Mouse (Mus musculus) intestine, embryonic 16.5 days (tissue): ENCODE data around the gene Rbm4. TPM values are rescaled to one million over a fixed set of nuclear protein-coding genes. Genes with fewer than 3 reads are reported as not detected.

Experiments
- ATAC-seq: fragments of 200-750 bp; cut with Nextera tagmentation; 2 replicates; pipeline ENCODE4 v1.8.0; 2017; ENCODE audit warnings: moderate TSS enrichment, moderate library complexity
- H3K27ac ChIP-seq: fragments of 300-500 bp; sonication (generic); 2 replicates; pipeline ENCODE4 v1.5.1; 2014; ENCODE audit warnings: mild to moderate bottlenecking, low read length
- H3K27me3 ChIP-seq: fragments of 300-500 bp; sonication (generic); replicated peaks from 2 replicates; pipeline ENCODE4 v1.6.1; 2014; ENCODE audit warnings: low read length, control low read depth, mixed read lengths; ENCODE audit not compliant: control insufficient read depth, insufficient read depth
- H3K36me3 ChIP-seq: fragments of 300-500 bp; sonication (generic); 2 replicates; pipeline ENCODE4 v1.6.1; 2014; ENCODE audit warnings: low read length, control low read depth; ENCODE audit not compliant: control insufficient read depth, insufficient read depth
- H3K4me1 ChIP-seq: fragments of 300-500 bp; sonication (generic); 2 replicates; pipeline ENCODE4 v1.6.1; 2014; ENCODE audit warnings: low read length, control low read depth, mixed read lengths; ENCODE audit not compliant: control insufficient read depth, insufficient read depth
- H3K4me2 ChIP-seq: fragments of 300-500 bp; sonication (generic); 2 replicates; pipeline ENCODE4 v1.6.1; 2014; ENCODE audit warnings: low read depth, low read length, control low read depth
- H3K4me3 ChIP-seq: fragments of 300-500 bp; sonication (generic); 2 replicates; pipeline ENCODE4 v1.5.1; 2014; ENCODE audit warnings: mild to moderate bottlenecking, low read length
- H3K9ac ChIP-seq: fragments of 300-500 bp; sonication (generic); 2 replicates; pipeline ENCODE4 v1.6.1; 2014; ENCODE audit warnings: low read depth, low read length
- H3K9me3 ChIP-seq: fragments of 300-500 bp; sonication (generic); 2 replicates; pipeline ENCODE4 v1.6.1; 2016; ENCODE audit warnings: low read length, control low read depth; ENCODE audit not compliant: control insufficient read depth
- WGBS: fragments of 180-500 bp; shearing (Covaris S2); extraction: QIAGEN DNeasy Blood & Tissue Kit; methylation state at CpG from one replicate; pipeline ENCODE4 v1.1.7; 2014; 5-methylcytosine and 5-hydroxymethylcytosine counted together
- polyA plus RNA-seq: library from polyadenylated mRNA; unstranded; fragments of >200 nt; fragmentation: Nextera tagmentation; extraction: Ambion mirVana; gene quantifications from 2 replicates; pipeline ENCODE4 v1.2.1, GENCODE M21; 2015

The Rbm4 gene
- polyA plus RNA-seq, 1 experiment from 2014 or later: 49.4 TPM

- WGBS: 89% methylated on average over 9 of the region's 9 CpGs
- Histone ChIP-seq H3K9ac (no peak overlapping the region), H3K4me3 (no peak overlapping the region), H3K9me3 (no peaks in the 10 kb centered on the region), H3K27me3 (no peaks in the 10 kb centered on the region), H3K36me3 (no peaks in the 10 kb centered on the region), H3K4me1 (0 out of 2 replicates have a peak, but pooled peaks cover 2% of the 10 kb centered on the region), H3K27ac (no peak overlapping the region), H3K4me2 (no peak overlapping the region)
- ATAC-seq: no peak
Measured at GRCm38 (mm10) chr19:4747631-4748312, 45.9 kb downstream of the Rbm4 start.

- H3K4me3 ChIP-seq: no peak overlapping the region
- no peak overlapping the region for H3K9ac ChIP-seq
- no peak overlapping the region for H3K4me2 ChIP-seq
- H3K9me3 ChIP-seq: no peaks in the 10 kb centered on the region
- 83% methylated on average over 14 of the region's 14 CpGs for WGBS
- H3K27me3 ChIP-seq: no peaks in the 10 kb centered on the region
- ATAC-seq: no peak
- no peak overlapping the region for H3K27ac ChIP-seq
- 0 out of 2 replicates have a peak, but pooled peaks cover 2% of the 10 kb centered on the region for H3K4me1 ChIP-seq
- H3K36me3 ChIP-seq: no peaks in the 10 kb centered on the region
Measured at GRCm38 (mm10) chr19:4746611-4747010, 47.1 kb downstream of the Rbm4 start.

GRCm38 (mm10) chr19:4745681-4746080, 48.0 kb downstream of the Rbm4 start:
- Histone ChIP-seq H3K4me2 (no peak overlapping the region), H3K9ac (no peak overlapping the region)
- 94% methylated on average over 10 of the region's 10 CpGs for WGBS

GRCm38 (mm10) chr19:4745057-4745456, 48.6 kb downstream of the Rbm4 start:
- no peaks in the 10 kb centered on the region for H3K27me3 ChIP-seq
- no peaks in the 10 kb centered on the region for H3K9me3 ChIP-seq
- no peak overlapping the region for H3K4me3 ChIP-seq
- WGBS: 60% methylated on average over 9 of the region's 9 CpGs
- H3K9ac ChIP-seq: no peak overlapping the region
- H3K36me3 ChIP-seq: no peaks in the 10 kb centered on the region
- no peak for ATAC-seq
- H3K27ac ChIP-seq: no peak overlapping the region
- 0 out of 2 replicates have a peak, but pooled peaks cover 2% of the 10 kb centered on the region for H3K4me1 ChIP-seq
- no peak overlapping the region for H3K4me2 ChIP-seq

More at GRCm38 (mm10) chr19:4745681-4746080, 48.0 kb downstream of the Rbm4 start:
- H3K36me3 ChIP-seq: no peaks in the 10 kb centered on the region
- no peaks in the 10 kb centered on the region for H3K9me3 ChIP-seq
- H3K27ac ChIP-seq: no peak overlapping the region
- ATAC-seq: no peak
- no peaks in the 10 kb centered on the region for H3K27me3 ChIP-seq
- no peak overlapping the region for H3K4me3 ChIP-seq
- H3K4me1 ChIP-seq: 0 out of 2 replicates have a peak, but pooled peaks cover 2% of the 10 kb centered on the region

- Histone ChIP-seq H3K36me3 (no peaks in the 10 kb centered on the region), H3K27ac (no peak overlapping the region), H3K9ac (no peak overlapping the region), H3K4me1 (0 out of 2 replicates have a peak, but pooled peaks cover 2% of the 10 kb centered on the region), H3K9me3 (no peaks in the 10 kb centered on the region), H3K4me2 (no peak overlapping the region), H3K27me3 (no peaks in the 10 kb centered on the region), H3K4me3 (no peak overlapping the region)
- WGBS: 79% methylated on average over 14 of the region's 14 CpGs
- ATAC-seq: no peak
Measured at GRCm38 (mm10) chr19:4744026-4744425, 49.7 kb downstream of the Rbm4 start.

- no peaks in the 10 kb centered on the region for H3K9me3 ChIP-seq
- H3K9ac ChIP-seq: no peak overlapping the region
- no peak overlapping the region for H3K4me3 ChIP-seq
- no peak for ATAC-seq
- WGBS: 39% methylated on average over 5 of the region's 5 CpGs
- H3K36me3 ChIP-seq: no peaks in the 10 kb centered on the region
- H3K27me3 ChIP-seq: no peaks in the 10 kb centered on the region
- no peak overlapping the region for H3K27ac ChIP-seq
- no peak overlapping the region for H3K4me2 ChIP-seq
- H3K4me1 ChIP-seq: 0 out of 2 replicates have a peak, but pooled peaks cover 2% of the 10 kb centered on the region
Measured at GRCm38 (mm10) chr19:4743524-4743923, 50.2 kb downstream of the Rbm4 start.

- Histone ChIP-seq H3K9ac (no peak overlapping the region), H3K36me3 (no peaks in the 10 kb centered on the region), H3K27me3 (no peaks in the 10 kb centered on the region), H3K27ac (no peak overlapping the region), H3K4me1 (0 out of 2 replicates have a peak, but pooled peaks cover 2% of the 10 kb centered on the region), H3K4me2 (no peak overlapping the region), H3K9me3 (no peaks in the 10 kb centered on the region), H3K4me3 (no peak overlapping the region)
- ATAC-seq: no peak
- WGBS: 92% methylated on average over 6 of the region's 6 CpGs
Measured at GRCm38 (mm10) chr19:4742229-4742628, 51.5 kb downstream of the Rbm4 start.

- Histone ChIP-seq H3K4me3 (no peak overlapping the region), H3K9ac (no peak overlapping the region), H3K27ac (no peak overlapping the region), H3K9me3 (no peaks in the 10 kb centered on the region), H3K27me3 (no peaks in the 10 kb centered on the region), H3K36me3 (no peaks in the 10 kb centered on the region), H3K4me1 (0 out of 2 replicates have a peak, but pooled peaks cover 2% of the 10 kb centered on the region), H3K4me2 (no peak overlapping the region)
- ATAC-seq: no peak
- 76% methylated on average over 10 of the region's 10 CpGs for WGBS
Measured at GRCm38 (mm10) chr19:4741482-4741881, 52.2 kb downstream of the Rbm4 start.

- H3K27ac ChIP-seq: no peak overlapping the region
- H3K4me3 ChIP-seq: no peak overlapping the region
- H3K9me3 ChIP-seq: no peaks in the 10 kb centered on the region
- no peaks in the 10 kb centered on the region for H3K27me3 ChIP-seq
- no peak overlapping the region for H3K4me2 ChIP-seq
- H3K36me3 ChIP-seq: no peaks in the 10 kb centered on the region
- WGBS: 92% methylated on average over 5 of the region's 5 CpGs
- no peak overlapping the region for H3K9ac ChIP-seq
- H3K4me1 ChIP-seq: no peaks in the 10 kb centered on the region
- ATAC-seq: no peak
Measured at GRCm38 (mm10) chr19:4739762-4740161, 53.9 kb downstream of the Rbm4 start.
